Mouse (Mus musculus): Measurements from ENCODE around the gene Cmss1. TPM values are rescaled to one million over a fixed set of nuclear protein-coding genes. Genes with fewer than 3 reads are reported as not detected.

The Cmss1 gene
- polyA plus RNA-seq, 1 experiment from 2014 or later = 67.9 TPM

- H3K4me1 ChIP-seq (ENCODE audit: insufficient read depth) = no peaks in the 10 kb centered on the region
- no peak overlapping the region for H3K27ac ChIP-seq (ENCODE audit: low read depth)
- DNase-seq (no peak), ATAC-seq (ENCODE audit: insufficient read depth) (no peak)
- H3K4me3 ChIP-seq (ENCODE audit: low read depth, low read length) = no peak overlapping the region
- no peak for TF ChIP-seq CTCF (IDR thresholded peaks at IDR 0.05; ENCODE audit: low read depth)
- no peak overlapping the region for H3K9ac ChIP-seq
- WGBS = 67% methylated on average over 25 of the region's 25 CpGs
- H3K4me2 ChIP-seq = no peak overlapping the region
- no peaks in the 10 kb centered on the region for H3K9me3 ChIP-seq (ENCODE audit: low read depth, low read length)
- no peaks in the 10 kb centered on the region for H3K27me3 ChIP-seq (ENCODE audit: insufficient read depth, low read length)
- no peaks in the 10 kb centered on the region for H3K36me3 ChIP-seq (ENCODE audit: insufficient read depth)
These were observed 303.6 kb downstream of the Cmss1 start for GRCm38 (mm10) chr16:57302792-57303698.

DNA sequence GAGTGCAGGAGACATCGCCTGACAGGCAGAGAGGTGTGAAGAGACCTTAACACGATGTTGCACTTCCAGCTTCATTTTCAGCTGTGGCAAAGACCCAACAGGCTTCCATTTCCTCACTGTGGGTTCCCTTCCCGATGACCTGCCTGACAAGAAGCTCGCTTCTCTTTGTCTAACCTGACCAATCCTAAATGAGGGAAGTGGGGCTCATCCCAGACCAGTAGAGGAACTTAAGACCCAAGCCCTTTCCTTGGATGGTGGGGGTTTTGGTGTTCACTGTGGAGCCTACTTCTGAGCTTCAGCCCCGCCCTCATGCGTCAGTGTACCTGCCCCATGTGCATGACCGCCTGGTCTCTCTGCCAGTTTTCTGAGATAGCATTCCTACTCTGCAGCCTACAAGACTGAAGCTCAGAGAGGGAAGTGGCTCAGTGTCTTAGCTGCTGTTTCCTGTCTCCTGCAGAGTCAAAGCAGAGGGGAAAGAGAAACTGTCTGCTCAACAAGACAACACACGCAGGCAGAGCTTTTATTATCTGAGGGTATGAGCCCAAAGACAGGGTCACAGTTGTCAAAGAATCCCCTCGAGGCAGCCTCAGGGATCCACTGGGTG is 305.1 kb downstream of the Cmss1 start:
- Histone ChIP-seq H3K9me3 (ENCODE audit: low read depth, low read length) (no peaks in the 10 kb centered on the region), H3K4me1 (ENCODE audit: insufficient read depth) (no peaks in the 10 kb centered on the region), H3K4me3 (ENCODE audit: low read depth, low read length) (no peak overlapping the region), H3K27ac (ENCODE audit: low read depth) (no peak overlapping the region), H3K27me3 (ENCODE audit: insufficient read depth, low read length) (no peaks in the 10 kb centered on the region), H3K4me2 (no peak overlapping the region), H3K9ac (no peak overlapping the region), H3K36me3 (ENCODE audit: insufficient read depth) (no peaks in the 10 kb centered on the region)
- no peak for DNase-seq
- 71% methylated on average over 9 of the region's 9 CpGs for WGBS
- no peak for ATAC-seq (ENCODE audit: insufficient read depth)
- TF ChIP-seq CTCF (IDR thresholded peaks at IDR 0.05; ENCODE audit: low read depth) = no peak

- no peak overlapping the region for H3K4me3 ChIP-seq (ENCODE audit: low read depth, low read length)
- H3K27ac ChIP-seq (ENCODE audit: low read depth) = no peak overlapping the region
- no peaks in the 10 kb centered on the region for H3K4me1 ChIP-seq (ENCODE audit: insufficient read depth)
- no peak for ATAC-seq (ENCODE audit: insufficient read depth)
- no peaks in the 10 kb centered on the region for H3K9me3 ChIP-seq (ENCODE audit: low read depth, low read length)
- WGBS = 72% methylated on average over 10 of the region's 10 CpGs
- H3K4me2 ChIP-seq = no peak overlapping the region
- TF ChIP-seq CTCF (IDR thresholded peaks at IDR 0.05; ENCODE audit: low read depth) = no peak
- H3K36me3 ChIP-seq (ENCODE audit: insufficient read depth) = no peaks in the 10 kb centered on the region
- H3K9ac ChIP-seq = no peak overlapping the region
- no peaks in the 10 kb centered on the region for H3K27me3 ChIP-seq (ENCODE audit: insufficient read depth, low read length)
- no peak for DNase-seq
These were observed 311.3 kb downstream of the Cmss1 start for GRCm38 (mm10) chr16:57295216-57295934.

GRCm38 (mm10) chr16:57292765-57293164 is 313.9 kb downstream of the Cmss1 start, which contains the start of gene Tmem30c:
Tmem30c (minus strand) TSS chr16:57292865.
- ATAC-seq (ENCODE audit: insufficient read depth) (no peak), DNase-seq (no peak)
- H3K4me2 ChIP-seq = no peak within 1 kb of the TSS
- no peaks in the 10 kb centered on the region for H3K27me3 ChIP-seq (ENCODE audit: insufficient read depth, low read length)
- H3K9me3 ChIP-seq (ENCODE audit: low read depth, low read length) = no peaks in the 10 kb centered on the region
- no peak within 1 kb of the TSS for H3K27ac ChIP-seq (ENCODE audit: low read depth)
- H3K9ac ChIP-seq = no peak within 1 kb of the TSS
- no peaks in the 10 kb centered on the region for H3K36me3 ChIP-seq (ENCODE audit: insufficient read depth)
- TF ChIP-seq CTCF (IDR thresholded peaks at IDR 0.05; ENCODE audit: low read depth) = no peak
- 74% methylated on average over 2 of the region's 2 CpGs for WGBS
- no peak within 1 kb of the TSS for H3K4me3 ChIP-seq (ENCODE audit: low read depth, low read length)
- H3K4me1 ChIP-seq (ENCODE audit: insufficient read depth) = no peaks in the 10 kb centered on the region

DNA sequence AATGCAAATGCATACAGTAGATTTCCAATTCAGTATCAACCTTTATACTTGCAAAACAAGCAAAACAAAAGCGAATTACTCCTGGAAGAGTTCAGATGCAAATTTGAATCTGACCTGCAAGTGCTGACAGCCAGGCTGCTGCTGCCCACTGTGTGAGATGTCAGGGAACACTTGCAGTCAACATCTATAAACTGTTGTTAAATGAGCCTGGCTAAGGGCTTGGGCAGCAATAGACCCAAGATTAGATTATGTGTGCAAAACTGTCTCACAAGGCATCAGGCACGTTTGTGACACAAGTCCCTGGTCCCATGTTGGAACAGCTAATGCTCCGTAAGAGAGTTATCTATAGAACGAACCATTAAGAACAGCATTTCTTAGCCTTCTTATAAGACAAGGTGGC is 314.4 kb downstream of the Cmss1 start:
- WGBS = 48% methylated on average over 4 of the region's 4 CpGs
- Histone ChIP-seq H3K9ac (no peak overlapping the region), H3K27ac (ENCODE audit: low read depth) (no peak overlapping the region), H3K9me3 (ENCODE audit: low read depth, low read length) (no peaks in the 10 kb centered on the region), H3K36me3 (ENCODE audit: insufficient read depth) (no peaks in the 10 kb centered on the region), H3K4me3 (ENCODE audit: low read depth, low read length) (no peak overlapping the region), H3K4me1 (ENCODE audit: insufficient read depth) (no peaks in the 10 kb centered on the region), H3K27me3 (ENCODE audit: insufficient read depth, low read length) (no peaks in the 10 kb centered on the region), H3K4me2 (no peak overlapping the region)
- DNase-seq (no peak), ATAC-seq (ENCODE audit: insufficient read depth) (no peak)
- no peak for TF ChIP-seq CTCF (IDR thresholded peaks at IDR 0.05; ENCODE audit: low read depth)

- Histone ChIP-seq H3K4me2 (no peak overlapping the region), H3K27me3 (ENCODE audit: insufficient read depth, low read length) (no peaks in the 10 kb centered on the region), H3K4me1 (ENCODE audit: insufficient read depth) (no peaks in the 10 kb centered on the region), H3K4me3 (ENCODE audit: low read depth, low read length) (no peak overlapping the region), H3K9ac (no peak overlapping the region), H3K9me3 (ENCODE audit: low read depth, low read length) (no peaks in the 10 kb centered on the region), H3K27ac (ENCODE audit: low read depth) (no peak overlapping the region), H3K36me3 (ENCODE audit: insufficient read depth) (no peaks in the 10 kb centered on the region)
- no peak for ATAC-seq (ENCODE audit: insufficient read depth)
- TF ChIP-seq CTCF (IDR thresholded peaks at IDR 0.05; ENCODE audit: low read depth) = peak; percentile 23; the same call in 1 of the 2 replicates
- DNase-seq = no peak
- WGBS = 85% methylated on average over 5 of the region's 5 CpGs
These were observed 315.0 kb downstream of the Cmss1 start for GRCm38 (mm10) chr16:57291696-57292095.

DNA sequence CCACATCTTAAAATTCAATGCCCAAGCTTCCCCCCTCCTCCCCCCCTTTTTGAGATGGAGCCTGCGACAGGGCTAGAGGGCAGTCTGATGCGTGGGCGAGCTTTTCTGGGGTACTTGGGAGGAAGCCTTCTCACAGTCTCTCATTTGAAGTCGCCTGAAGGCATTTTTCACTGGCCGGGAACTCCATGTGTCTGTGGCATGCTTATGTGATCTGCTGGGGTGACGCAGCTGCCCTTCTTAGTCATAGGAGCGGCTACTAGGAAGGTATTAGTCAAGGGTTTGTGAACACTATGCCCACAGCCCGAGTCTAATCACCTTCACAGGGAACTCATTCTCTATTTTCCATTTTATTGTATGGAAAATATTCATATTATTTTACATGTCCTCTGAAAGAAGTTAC is 325.2 kb downstream of the Cmss1 start:
- H3K4me2 ChIP-seq = no peak overlapping the region
- H3K36me3 ChIP-seq (ENCODE audit: insufficient read depth) = no peaks in the 10 kb centered on the region
- H3K27me3 ChIP-seq (ENCODE audit: insufficient read depth, low read length) = no peaks in the 10 kb centered on the region
- H3K9me3 ChIP-seq (ENCODE audit: low read depth, low read length) = no peaks in the 10 kb centered on the region
- H3K9ac ChIP-seq = no peak overlapping the region
- no peak overlapping the region for H3K4me3 ChIP-seq (ENCODE audit: low read depth, low read length)
- no peak for TF ChIP-seq CTCF (IDR thresholded peaks at IDR 0.05; ENCODE audit: low read depth)
- no peaks in the 10 kb centered on the region for H3K4me1 ChIP-seq (ENCODE audit: insufficient read depth)
- no peak for DNase-seq
- ATAC-seq (ENCODE audit: insufficient read depth) = no peak
- no peak overlapping the region for H3K27ac ChIP-seq (ENCODE audit: low read depth)
- 73% methylated on average over 8 of the region's 8 CpGs for WGBS
